Mouse (Mus musculus): ENCODE measurements at regions not wholly inside any gene's neighbourhood (a gene's known extent, or its start where the extent isn't known, plus 50 kb on each side); places are given as distances from the start of the nearest gene placed in this dataset.

GRCm38 (mm10) chr12:9174327-9174726, 144.5 kb downstream of the Ttc32 start:
- DNase-seq (ENCODE audit: low spot score in 2 of 2): no peak

GRCm38 (mm10) chr12:9176198-9176597, 146.4 kb downstream of the Ttc32 start:
- no peak for DNase-seq (ENCODE audit: low spot score in 2 of 2)

- DNase-seq (ENCODE audit: low spot score in 2 of 2): no peak
Measured at GRCm38 (mm10) chr12:9178626-9179025, 148.8 kb downstream of the Ttc32 start.

GRCm38 (mm10) chr12:9180677-9181076, 150.9 kb downstream of the Ttc32 start:
- no peak for DNase-seq (ENCODE audit: low spot score in 2 of 2)

GRCm38 (mm10) chr12:9191721-9192120, 161.9 kb downstream of the Ttc32 start:
- no peak for DNase-seq (ENCODE audit: low spot score in 2 of 2)

- DNase-seq (ENCODE audit: low spot score in 2 of 2): no peak
Measured at GRCm38 (mm10) chr12:9199321-9199720, 169.5 kb downstream of the Ttc32 start.

GRCm38 (mm10) chr12:9212211-9212610, 182.4 kb downstream of the Ttc32 start:
- DNase-seq (ENCODE audit: low spot score in 2 of 2): no peak

- no peak for DNase-seq (ENCODE audit: low spot score in 2 of 2)
Measured at GRCm38 (mm10) chr12:9224971-9225370, 195.2 kb downstream of the Ttc32 start.

- DNase-seq (ENCODE audit: low spot score in 2 of 2): no peak
Measured at GRCm38 (mm10) chr12:9227901-9228300, 198.1 kb downstream of the Ttc32 start.

GRCm38 (mm10) chr12:9228486-9228885, 198.7 kb downstream of the Ttc32 start:
- DNase-seq (ENCODE audit: low spot score in 2 of 2): no peak

GRCm38 (mm10) chr12:9229981-9230380, 200.2 kb downstream of the Ttc32 start:
- no peak for DNase-seq (ENCODE audit: low spot score in 2 of 2)

- DNase-seq (ENCODE audit: low spot score in 2 of 2): no peak
Measured at GRCm38 (mm10) chr12:9230576-9230975, 200.8 kb downstream of the Ttc32 start.

GRCm38 (mm10) chr12:9232431-9232830, 202.6 kb downstream of the Ttc32 start:
- DNase-seq (ENCODE audit: low spot score in 2 of 2): no peak

- no peak for DNase-seq (ENCODE audit: low spot score in 2 of 2)
Measured at GRCm38 (mm10) chr12:9235866-9236265, 206.1 kb downstream of the Ttc32 start.

GRCm38 (mm10) chr12:9237538-9237937, 207.7 kb downstream of the Ttc32 start:
- DNase-seq (ENCODE audit: low spot score in 2 of 2): no peak

GRCm38 (mm10) chr12:9237955-9238354, 208.2 kb downstream of the Ttc32 start:
- no peak for DNase-seq (ENCODE audit: low spot score in 2 of 2)

GRCm38 (mm10) chr12:9247506-9247905, 217.7 kb downstream of the Ttc32 start:
- DNase-seq (ENCODE audit: low spot score in 2 of 2): no peak

GRCm38 (mm10) chr12:9251772-9252171, 222.0 kb downstream of the Ttc32 start:
- DNase-seq (ENCODE audit: low spot score in 2 of 2): peak; percentile 21 to 40

GRCm38 (mm10) chr12:9253306-9254074, 223.7 kb downstream of the Ttc32 start:
- DNase-seq (ENCODE audit: low spot score in 2 of 2): no peak

GRCm38 (mm10) chr12:9254301-9254860, 224.6 kb downstream of the Ttc32 start:
- no peak for DNase-seq (ENCODE audit: low spot score in 2 of 2)

GRCm38 (mm10) chr12:9255661-9256486, 226.1 kb downstream of the Ttc32 start:
- DNase-seq (ENCODE audit: low spot score in 2 of 2): no peak

- no peak for DNase-seq (ENCODE audit: low spot score in 2 of 2)
Measured at GRCm38 (mm10) chr12:9256487-9256820, 226.7 kb downstream of the Ttc32 start.

GRCm38 (mm10) chr12:9258221-9258620, 228.4 kb downstream of the Ttc32 start:
- no peak for DNase-seq (ENCODE audit: low spot score in 2 of 2)
